Mouse (Mus musculus): ENCODE measurements around the gene Lim2. TPM values are rescaled to one million over a fixed set of nuclear protein-coding genes. Genes with fewer than 3 reads are reported as not detected.
A peak's percentile ranks its signal among the peaks of the same experiment; 100 is the strongest.
"Not testable (repeated sequence)": the region's sequence is repeated elsewhere in the genome, so short reads cannot be mapped to it uniquely, and the experiment has no call there.

Gene Lim2
- total and polyA plus RNA-seq, 2 experiments from 2014 or later = not detected

DNA sequence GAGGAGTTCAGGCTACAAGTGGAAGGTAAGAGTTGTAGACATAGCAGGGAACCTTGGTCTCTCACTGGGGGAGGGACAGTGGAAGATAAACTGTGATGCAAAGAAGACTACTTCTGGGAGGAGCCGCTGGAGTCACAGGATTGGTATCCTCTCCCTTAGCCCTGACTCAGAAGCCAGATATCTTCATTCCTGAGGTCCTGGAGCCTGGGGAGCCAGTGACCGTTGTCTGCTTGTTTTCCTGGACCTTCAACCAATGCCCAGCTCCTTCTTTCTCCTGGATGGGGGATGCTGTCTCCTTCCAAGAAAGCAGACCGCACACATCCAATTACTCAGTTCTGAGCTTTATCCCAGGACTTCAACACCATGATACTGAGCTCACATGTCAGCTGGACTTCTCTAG lies 18.4 kb upstream of the Lim2 start:
- no peak overlapping the region for H3K27ac ChIP-seq (ENCODE audit: low read depth, low read length)
- no peak for ATAC-seq
- TF ChIP-seq CTCF (IDR thresholded peaks at IDR 0.05; ENCODE audit: low read depth) = no peak
- H3K27me3 ChIP-seq (ENCODE audit: insufficient read depth, low read length) = no peaks in the 10 kb centered on the region
- H3K4me2 ChIP-seq (ENCODE audit: low read depth) = no peak overlapping the region
- 93% methylated on average over 3 of the region's 3 CpGs for WGBS
- DNase-seq = no peak
- no peaks in the 10 kb centered on the region for H3K4me1 ChIP-seq (ENCODE audit: insufficient read depth)
- no peak overlapping the region for H3K9ac ChIP-seq
- no peak overlapping the region for H3K4me3 ChIP-seq (ENCODE audit: low read depth, low read length)
- H3K9me3 ChIP-seq (ENCODE audit: low read length) = no peaks in the 10 kb centered on the region
- H3K36me3 ChIP-seq (ENCODE audit: insufficient read depth) = no peaks in the 10 kb centered on the region

DNA sequence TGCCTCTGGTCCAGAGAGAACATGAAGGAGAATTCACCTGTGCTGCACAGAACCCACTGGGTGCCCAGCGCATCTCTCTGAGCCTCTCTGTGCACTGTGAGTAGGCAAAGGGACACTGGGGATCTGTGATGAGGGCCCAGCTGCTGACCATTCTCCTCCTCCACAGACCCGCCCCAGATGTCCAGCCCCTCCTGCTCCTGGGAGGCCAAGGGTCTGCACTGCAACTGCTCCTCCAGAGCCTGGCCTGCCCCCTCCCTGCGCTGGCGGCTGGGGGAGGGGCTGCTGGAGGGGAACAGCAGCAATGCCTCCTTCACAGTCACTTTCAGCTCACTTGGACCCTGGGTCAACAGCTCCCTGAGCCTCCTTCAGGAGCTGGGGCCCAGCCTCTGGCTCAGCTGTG lies 15.7 kb upstream of the Lim2 start:
- not testable (repeated sequence) for ATAC-seq; H3K9ac ChIP-seq; H3K9me3 ChIP-seq (ENCODE audit: low read length); DNase-seq; H3K4me3 ChIP-seq (ENCODE audit: low read depth, low read length); H3K4me2 ChIP-seq (ENCODE audit: low read depth); H3K27me3 ChIP-seq (ENCODE audit: insufficient read depth, low read length); H3K27ac ChIP-seq (ENCODE audit: low read depth, low read length); H3K36me3 ChIP-seq (ENCODE audit: insufficient read depth); H3K4me1 ChIP-seq (ENCODE audit: insufficient read depth)
- 32% methylated on average over 4 of the region's 4 CpGs for whole genome bisulfite sequencing

DNA sequence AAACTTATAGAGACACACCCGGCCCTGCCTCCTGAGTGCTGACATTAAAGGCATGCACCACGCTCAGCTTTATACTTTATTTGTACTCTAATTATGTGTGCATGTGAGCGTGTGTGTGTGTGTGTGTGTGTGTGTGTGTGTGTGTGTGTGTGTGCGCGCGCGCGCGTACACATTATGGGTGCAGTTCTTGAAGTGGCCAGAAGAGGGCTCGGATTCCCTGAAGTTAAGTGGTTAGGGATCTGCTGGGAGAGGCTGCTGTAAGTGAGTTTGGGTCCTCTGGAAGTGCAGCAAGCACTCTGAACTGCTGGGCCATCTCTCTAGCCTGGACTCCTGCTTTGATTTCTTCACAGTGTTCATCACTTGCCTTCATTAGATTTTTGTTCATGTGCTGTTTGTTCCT lies 10.2 kb upstream of the Lim2 start:
- Histone ChIP-seq H3K9ac (no peak overlapping the region), H3K4me2 (ENCODE audit: low read depth) (no peak overlapping the region), H3K4me3 (ENCODE audit: low read depth, low read length) (no peak overlapping the region), H3K27me3 (ENCODE audit: insufficient read depth, low read length) (no peaks in the 10 kb centered on the region), H3K36me3 (ENCODE audit: insufficient read depth) (no peaks in the 10 kb centered on the region), H3K9me3 (ENCODE audit: low read length) (no peaks in the 10 kb centered on the region), H3K27ac (ENCODE audit: low read depth, low read length) (no peak overlapping the region), H3K4me1 (ENCODE audit: insufficient read depth) (no peaks in the 10 kb centered on the region)
- DNase-seq (no peak), ATAC-seq (no peak)
- TF ChIP-seq CTCF (IDR thresholded peaks at IDR 0.05; ENCODE audit: low read depth) = 0 out of 2 replicates have a peak, but pooled peaks have one; percentile 9
- WGBS = 86% methylated on average over 10 of the region's 10 CpGs

- Histone ChIP-seq H3K27ac (ENCODE audit: low read depth, low read length) (no peak overlapping the region), H3K9ac (no peak overlapping the region), H3K4me1 (ENCODE audit: insufficient read depth) (no peaks in the 10 kb centered on the region), H3K27me3 (ENCODE audit: insufficient read depth, low read length) (no peaks in the 10 kb centered on the region), H3K4me2 (ENCODE audit: low read depth) (0 out of 2 replicates have a peak overlapping the region, but pooled peaks have one; percentile 15), H3K4me3 (ENCODE audit: low read depth, low read length) (no peak overlapping the region), H3K9me3 (ENCODE audit: low read length) (no peaks in the 10 kb centered on the region), H3K36me3 (ENCODE audit: insufficient read depth) (no peaks in the 10 kb centered on the region)
- DNase-seq (peak; percentile 76), ATAC-seq (peak; percentile 97)
- 13% methylated on average over 11 of the region's 11 CpGs for WGBS
- peak; percentile 85 for TF ChIP-seq CTCF (IDR thresholded peaks at IDR 0.05; ENCODE audit: low read depth)
Observed at GRCm38 (mm10) chr7:43422995-43423617, 4.4 kb upstream of the Lim2 start.

GRCm38 (mm10) chr7:43423991-43424625 lies 3.4 kb upstream of the Lim2 start:
- no peak for TF ChIP-seq CTCF (IDR thresholded peaks at IDR 0.05; ENCODE audit: low read depth)
- Histone ChIP-seq H3K4me2 (ENCODE audit: low read depth) (no peak overlapping the region), H3K27me3 (ENCODE audit: insufficient read depth, low read length) (no peaks in the 10 kb centered on the region), H3K9ac (no peak overlapping the region), H3K4me3 (ENCODE audit: low read depth, low read length) (no peak overlapping the region), H3K27ac (ENCODE audit: low read depth, low read length) (no peak overlapping the region), H3K36me3 (ENCODE audit: insufficient read depth) (no peaks in the 10 kb centered on the region), H3K4me1 (ENCODE audit: insufficient read depth) (no peaks in the 10 kb centered on the region), H3K9me3 (ENCODE audit: low read length) (no peaks in the 10 kb centered on the region)
- 63% methylated on average over 3 of the region's 3 CpGs for WGBS
- ATAC-seq (no peak), DNase-seq (no peak)

DNA sequence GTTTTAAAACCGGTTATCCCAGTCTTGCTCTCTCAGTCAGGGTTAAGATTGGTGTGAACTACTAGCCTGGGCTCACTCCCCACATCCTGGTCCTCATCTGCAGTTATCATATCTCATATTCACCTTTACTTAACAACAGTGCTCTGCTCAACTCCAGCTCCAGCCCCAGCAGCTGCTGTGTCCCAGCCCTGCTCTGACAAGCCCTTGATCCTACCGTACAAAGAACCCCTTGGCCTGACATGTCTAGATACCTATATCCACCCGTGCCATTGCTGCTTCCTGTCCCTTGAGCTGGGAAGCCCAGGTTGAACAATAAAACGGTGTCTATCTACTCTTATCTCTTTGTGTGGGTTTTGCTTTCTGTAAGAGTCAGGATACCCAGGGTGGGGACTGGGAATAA lies 2.0 kb downstream of the Lim2 start:
- no peak overlapping the region for H3K27ac ChIP-seq (ENCODE audit: low read depth, low read length)
- ATAC-seq = no peak

DNA sequence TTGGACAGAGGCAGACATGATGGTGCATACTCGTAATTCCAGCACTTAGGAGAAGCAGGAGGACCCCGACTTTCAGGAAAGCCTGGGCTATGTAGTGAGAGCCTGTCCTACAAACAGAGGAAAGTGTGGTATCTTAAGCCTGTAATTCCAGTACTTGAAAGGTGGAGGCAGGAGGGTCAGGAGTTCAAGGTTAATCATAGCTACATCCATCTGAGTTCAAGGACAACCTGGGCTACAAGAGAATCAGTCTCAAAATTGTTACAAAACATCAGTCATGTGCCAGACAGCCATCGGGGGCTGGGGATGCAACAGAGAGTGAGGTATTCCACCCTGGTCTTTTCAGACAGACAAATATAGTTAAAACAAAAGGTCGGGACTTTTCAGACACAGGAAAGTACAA lies 5.4 kb downstream of the Lim2 start:
- WGBS = 69% methylated on average over 4 of the region's 4 CpGs
- Histone ChIP-seq H3K9ac (no peak overlapping the region), H3K9me3 (ENCODE audit: low read length) (no peaks in the 10 kb centered on the region), H3K36me3 (ENCODE audit: insufficient read depth) (no peaks in the 10 kb centered on the region), H3K4me3 (ENCODE audit: low read depth, low read length) (no peak overlapping the region), H3K27me3 (ENCODE audit: insufficient read depth, low read length) (no peaks in the 10 kb centered on the region), H3K4me2 (ENCODE audit: low read depth) (no peak overlapping the region), H3K27ac (ENCODE audit: low read depth, low read length) (no peak overlapping the region), H3K4me1 (ENCODE audit: insufficient read depth) (no peaks in the 10 kb centered on the region)
- no peak for ATAC-seq
- DNase-seq = no peak
- no peak for TF ChIP-seq CTCF (IDR thresholded peaks at IDR 0.05; ENCODE audit: low read depth)

More for the DNA sequence above, 2.0 kb downstream of the Lim2 start:
- WGBS = 65% methylated on average over 4 of the region's 4 CpGs
- Histone ChIP-seq H3K4me1 (ENCODE audit: insufficient read depth) (no peaks in the 10 kb centered on the region), H3K9me3 (ENCODE audit: low read length) (no peaks in the 10 kb centered on the region), H3K27me3 (ENCODE audit: insufficient read depth, low read length) (no peaks in the 10 kb centered on the region), H3K36me3 (ENCODE audit: insufficient read depth) (no peaks in the 10 kb centered on the region), H3K9ac (no peak overlapping the region), H3K4me2 (ENCODE audit: low read depth) (no peak overlapping the region), H3K4me3 (ENCODE audit: low read depth, low read length) (no peak overlapping the region)
- TF ChIP-seq CTCF (IDR thresholded peaks at IDR 0.05; ENCODE audit: low read depth) = no peak
- no peak for DNase-seq

Measured in forebrain, postnatal 0 days (tissue).